Mouse (Mus musculus) cerebellum, postnatal 36 days (tissue): Measurements from ENCODE around the gene Anapc1.

Source experiments
- DNase-seq, 2 experiments: peaks; one replicate each; pipeline ENCODE4 v3.0.0; 2021 to 2022; ENCODE audit warnings: mixed read lengths in 2 of 2

Anapc1 gene

DNA sequence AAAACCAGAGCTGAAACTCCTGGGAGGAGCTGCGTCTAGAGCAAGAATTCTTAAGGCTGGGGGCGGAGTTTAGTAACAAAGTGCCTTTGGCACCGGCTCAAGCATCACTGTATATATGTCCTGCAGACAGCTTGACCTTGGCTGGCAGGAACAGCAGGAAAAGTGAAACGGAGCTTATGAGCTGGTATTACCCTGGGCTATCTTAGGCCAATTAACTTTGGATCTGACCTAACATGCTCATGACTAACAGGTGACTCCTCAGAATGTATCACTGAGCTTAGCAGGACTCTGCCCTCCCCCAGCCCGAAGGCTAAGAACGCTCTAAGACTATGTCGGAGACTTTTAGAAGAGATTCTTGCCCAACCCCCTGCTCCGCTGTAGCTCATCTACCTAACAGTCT, 121.3 kb downstream of the Anapc1 start:
- DNase-seq = no peak

DNA sequence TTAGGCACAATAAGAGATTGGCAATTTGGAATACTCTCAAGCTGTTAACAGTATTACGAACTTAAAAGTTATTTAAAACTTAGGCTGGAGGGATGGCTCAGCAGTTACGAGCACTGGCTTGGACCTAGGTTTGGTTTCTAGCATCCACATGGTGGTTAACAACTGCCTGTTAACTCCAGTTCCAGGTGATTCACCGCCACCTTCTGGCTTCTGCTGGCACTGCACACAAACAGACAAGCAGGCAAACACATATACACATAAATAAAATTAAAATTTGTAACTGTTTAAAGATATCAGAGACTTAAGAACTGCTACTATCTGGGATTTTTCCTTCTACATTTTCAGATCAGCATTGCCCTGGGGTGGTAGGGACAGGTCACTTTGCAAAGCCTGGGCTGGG, 123.0 kb downstream of the Anapc1 start:
- no peak for DNase-seq
